ENCODE assay signal across 18 mouse cellular contexts in the genomic region with DNA sequence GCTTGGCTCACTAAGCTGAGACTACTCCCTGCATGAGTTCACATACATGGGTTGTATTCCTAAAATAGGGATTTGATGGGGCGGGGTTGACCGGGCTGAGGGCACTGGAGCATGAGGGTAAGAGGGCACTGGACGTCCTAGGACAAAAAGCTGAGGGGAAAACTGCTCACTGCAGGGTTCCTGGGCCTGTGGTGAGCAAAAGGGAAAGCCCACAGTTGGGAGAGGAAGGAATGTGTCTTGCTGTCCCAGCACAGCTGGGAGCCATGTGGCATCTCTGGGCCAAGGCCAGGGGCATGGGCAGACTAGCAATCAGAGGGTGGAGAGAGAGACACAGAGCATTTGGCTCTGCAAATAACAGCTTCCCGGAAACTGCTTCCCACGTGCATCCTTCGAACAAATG. TPM values are rescaled to one million over a fixed set of nuclear protein-coding genes. Genes with fewer than 3 reads are reported as not detected.
DNase-seq lines count a peak whose midpoint lies in the region; ATAC-seq and TF ChIP-seq lines count a peak whose summit lies in the region.
"Had no signal": no experiment of that assay in that cellular context is flagged by ENCODE, and none has a peak within 500 bp of the region (broad histone marks: within the 10 kb centered on the region; RNA-seq: fewer than 3 reads in every experiment).

No protein-coding gene starts in this region.

- no peak overlapping the region for H3K4me3 ChIP-seq in heart, embryonic 16.5 days (ENCODE audit: low read length)
- no peak overlapping the region for H3K4me3 ChIP-seq in heart, embryonic 10.5 days
- no peak overlapping the region for H3K4me3 ChIP-seq in lung, postnatal 0 days (ENCODE audit: low read depth, low read length)
- H3K4me3 ChIP-seq: embryonic facial prominence, embryonic 12.5 days; gastrocnemius, adult 2 months; hindbrain, embryonic 12.5 days; liver, embryonic 13.5 days; midbrain, embryonic 12.5 days had no signal

- H3K36me3 ChIP-seq in heart, embryonic 16.5 days (ENCODE audit: control insufficient read depth, insufficient read depth), result no peaks in the 10 kb centered on the region
- H3K36me3 ChIP-seq in heart, embryonic 10.5 days, result no peaks in the 10 kb centered on the region
- H3K36me3 ChIP-seq in lung, postnatal 0 days (ENCODE audit: insufficient read depth, low read length), result no peaks in the 10 kb centered on the region
- H3K36me3 ChIP-seq: embryonic facial prominence, embryonic 12.5 days; hindbrain, embryonic 12.5 days; liver, embryonic 13.5 days; midbrain, embryonic 12.5 days had no signal

- H3K4me2 ChIP-seq in heart, embryonic 16.5 days (ENCODE audit: low read depth, low read length), result no peak overlapping the region
- no peak overlapping the region for H3K4me2 ChIP-seq in lung, postnatal 0 days (replicated peaks; ENCODE audit: low read depth, low read length)
- H3K4me2 ChIP-seq: embryonic facial prominence, embryonic 12.5 days; hindbrain, embryonic 12.5 days; liver, embryonic 13.5 days; midbrain, embryonic 12.5 days had no signal

- CTCF ChIA-PET in Patski (lab: Charles Lee), result interaction anchor here (0.8 to 1.2 kb wide), 2 partner anchors 11 to 25 kb away, joined by 3 read pairs; a partner anchor contains a TSS

- ATAC-seq in heart, embryonic 16.5 days (replicated peaks; ENCODE audit: extremely low read depth, insufficient read depth, low FRiP score), result peak; percentile 41
- ATAC-seq in lung, postnatal 0 days, result peak; percentile 30
- no peak for ATAC-seq in Patski
- ATAC-seq: forebrain, embryonic 16.5 days had no signal

- no peak for TF ChIP-seq EP300 in lung, postnatal 0 days (IDR thresholded peaks at IDR 0.05)

- H3K4me1 ChIP-seq in heart, embryonic 16.5 days (ENCODE audit: control insufficient read depth, insufficient read depth, low read length), result peaks cover 10% of the 10 kb centered on the region
- H3K4me1 ChIP-seq in heart, embryonic 10.5 days, result 0 out of 2 replicates have a peak, but pooled peaks cover 4% of the 10 kb centered on the region
- H3K4me1 ChIP-seq in lung, postnatal 0 days (ENCODE audit: insufficient read depth, low read depth, low read length), result no peaks in the 10 kb centered on the region
- H3K4me1 ChIP-seq: embryonic facial prominence, embryonic 12.5 days; hindbrain, embryonic 12.5 days; liver, embryonic 13.5 days; midbrain, embryonic 12.5 days had no signal

- intact Hi-C loops in left cerebral cortex, postnatal 25 days (cut with DNase I), result no loop called here

- H3K9me3 ChIP-seq in heart, embryonic 16.5 days (replicated peaks; ENCODE audit: control insufficient read depth, low read length), result 0 out of 2 replicates have a peak, but pooled peaks cover 2% of the 10 kb centered on the region
- no peaks in the 10 kb centered on the region for H3K9me3 ChIP-seq in heart, embryonic 10.5 days
- no peaks in the 10 kb centered on the region for H3K9me3 ChIP-seq in lung, postnatal 0 days (ENCODE audit: low read length)
- H3K9me3 ChIP-seq: embryonic facial prominence, embryonic 12.5 days; hindbrain, embryonic 12.5 days; liver, embryonic 13.5 days; midbrain, embryonic 12.5 days had no signal

- 0 out of 2 replicates have a peak overlapping the region, but pooled peaks have one; percentile 11 for H3K27ac ChIP-seq in heart, embryonic 16.5 days (ENCODE audit: low read length)
- no peak overlapping the region for H3K27ac ChIP-seq in heart, embryonic 10.5 days
- no peak overlapping the region for H3K27ac ChIP-seq in lung, postnatal 0 days (ENCODE audit: low read length)
- H3K27ac ChIP-seq: embryonic facial prominence, embryonic 12.5 days; gastrocnemius, adult 2 months; hindbrain, embryonic 12.5 days; liver, embryonic 13.5 days; macrophage; midbrain, embryonic 12.5 days had no signal

- POLR2A ChIA-PET in Patski (lab: Charles Lee), result no interaction called here

- in situ Hi-C loops in Patski (cut with MboI; ENCODE audit: low pct_unique_long_range_greater_than_20kb), result no loop called here

- TF ChIP-seq CTCF in lung, postnatal 0 days (IDR thresholded peaks at IDR 0.05), result no peak
- no peak for TF ChIP-seq CTCF in Patski (IDR thresholded peaks at IDR 0.05)

- no peaks in the 10 kb centered on the region for H3K27me3 ChIP-seq in heart, embryonic 16.5 days (ENCODE audit: control insufficient read depth, insufficient read depth, low read length)
- 0 out of 2 replicates have a peak, but pooled peaks cover 3% of the 10 kb centered on the region for H3K27me3 ChIP-seq in heart, embryonic 10.5 days (ENCODE audit: insufficient read depth, poor library complexity, severe bottlenecking)
- H3K27me3 ChIP-seq in lung, postnatal 0 days (replicated peaks; ENCODE audit: insufficient read depth, low read length), result no peaks in the 10 kb centered on the region
- no peaks in the 10 kb centered on the region for H3K27me3 ChIP-seq in Patski
- H3K27me3 ChIP-seq: embryonic facial prominence, embryonic 12.5 days; hindbrain, embryonic 12.5 days; liver, embryonic 13.5 days; midbrain, embryonic 12.5 days had no signal

- 49% methylated on average over 6 of the region's 6 CpGs for WGBS in heart, embryonic 16.5 days
- 48% methylated on average over 6 of the region's 6 CpGs for WGBS in heart, embryonic 10.5 days
- 57% methylated on average over 6 of the region's 6 CpGs for WGBS in lung, postnatal 0 days

- DNase-seq in heart, embryonic 10.5 days (ENCODE audit: low spot score), result no peak
- peak; percentile 5 for DNase-seq in lung, postnatal 0 days (ENCODE audit: low spot score)
- DNase-seq in lung, postnatal 14 days, result no peak
- peak; percentile 44 for DNase-seq in Patski (ENCODE audit: low read depth, low spot score)
- DNase-seq in kidney, postnatal 25 days, result peak; percentile 51 to 86
- no peak for DNase-seq in left cerebral cortex, postnatal 25 days (ENCODE audit: low spot score in 2 of 2)
- DNase-seq in ovary, adult 18-20 months (ENCODE audit: low spot score), result no peak
- DNase-seq: cerebellum, adult 11 months; cerebellum, postnatal 25 days; gastrocnemius, adult 2 months; liver, embryonic 13.5 days; thymus, postnatal 4 days had no signal

- H3K9ac ChIP-seq in heart, embryonic 16.5 days (ENCODE audit: low read length), result no peak overlapping the region
- H3K9ac ChIP-seq in lung, postnatal 0 days (replicated peaks; ENCODE audit: low read depth), result no peak overlapping the region
- H3K9ac ChIP-seq: embryonic facial prominence, embryonic 12.5 days; hindbrain, embryonic 12.5 days; liver, embryonic 13.5 days; midbrain, embryonic 12.5 days had no signal

RNA-seq across cellular contexts. Expression of a gene that starts 25.4 kb away (rescaled TPM):
- 37.7 and 38.0 TPM in 2 replicates for polyA plus RNA-seq in heart, embryonic 16.5 days (2015; fragmentation: Nextera tagmentation; extraction: Ambion mirVana)
- polyA plus RNA-seq in heart, embryonic 10.5 days (2016; fragmentation: Nextera tagmentation; extraction: Ambion mirVana), result 32.0 and 33.5 TPM in 2 replicates
- 30.3 and 36.7 TPM in 2 replicates for polyA plus RNA-seq in lung, postnatal 0 days (2015; fragmentation: Nextera tagmentation; extraction: Ambion mirVana)
- polyA plus RNA-seq in Patski (2021), result 118 TPM
- 10 to 100 TPM; 22.9 to 24.2 TPM for total RNA-seq in left cerebral cortex, postnatal 25 days (2021)

RNA-seq across cellular contexts. Expression of a gene that starts 28.1 kb away (rescaled TPM):
- polyA plus RNA-seq in heart, embryonic 16.5 days (2015; fragmentation: Nextera tagmentation; extraction: Ambion mirVana), result 1.1 and 1.5 TPM in 2 replicates
- polyA plus RNA-seq in heart, embryonic 10.5 days (2016; fragmentation: Nextera tagmentation; extraction: Ambion mirVana), result 0.75 and 0.77 TPM in 2 replicates
- polyA plus RNA-seq in lung, postnatal 0 days (2015; fragmentation: Nextera tagmentation; extraction: Ambion mirVana), result 2.6 TPM in 2 replicates
- polyA plus RNA-seq in Patski (2021), result 47.9 TPM
- total RNA-seq in left cerebral cortex, postnatal 25 days (2021), result under 1 TPM; 0.16 to 0.82 TPM
- polyA plus RNA-seq: forebrain, embryonic 16.5 days had no signal

Comparison
In these comparisons a context has a peak if more than half of its experiments do, and no peak if none do; other contexts are left out.
1. DNase-seq: peak in lung, postnatal 0 days (single experiment), Patski (single experiment) and kidney, postnatal 25 days (2 of 2); none in heart, embryonic 10.5 days (single experiment), lung, postnatal 14 days (single experiment), left cerebral cortex, postnatal 25 days (0 of 2) and ovary, adult 18-20 months (single experiment).
2. RNA of a gene that starts 28.1 kb away (polyA plus RNA-seq): 47.9 TPM in Patski (single experiment); 2.6 TPM in lung, postnatal 0 days, 1.1 to 1.5 TPM in heart, embryonic 16.5 days and 0.75 to 0.77 TPM in heart, embryonic 10.5 days; every median in the first group is over 10 times any median in the second.